ENCODE assay signal across 8 mouse cellular contexts in the genomic region with DNA sequence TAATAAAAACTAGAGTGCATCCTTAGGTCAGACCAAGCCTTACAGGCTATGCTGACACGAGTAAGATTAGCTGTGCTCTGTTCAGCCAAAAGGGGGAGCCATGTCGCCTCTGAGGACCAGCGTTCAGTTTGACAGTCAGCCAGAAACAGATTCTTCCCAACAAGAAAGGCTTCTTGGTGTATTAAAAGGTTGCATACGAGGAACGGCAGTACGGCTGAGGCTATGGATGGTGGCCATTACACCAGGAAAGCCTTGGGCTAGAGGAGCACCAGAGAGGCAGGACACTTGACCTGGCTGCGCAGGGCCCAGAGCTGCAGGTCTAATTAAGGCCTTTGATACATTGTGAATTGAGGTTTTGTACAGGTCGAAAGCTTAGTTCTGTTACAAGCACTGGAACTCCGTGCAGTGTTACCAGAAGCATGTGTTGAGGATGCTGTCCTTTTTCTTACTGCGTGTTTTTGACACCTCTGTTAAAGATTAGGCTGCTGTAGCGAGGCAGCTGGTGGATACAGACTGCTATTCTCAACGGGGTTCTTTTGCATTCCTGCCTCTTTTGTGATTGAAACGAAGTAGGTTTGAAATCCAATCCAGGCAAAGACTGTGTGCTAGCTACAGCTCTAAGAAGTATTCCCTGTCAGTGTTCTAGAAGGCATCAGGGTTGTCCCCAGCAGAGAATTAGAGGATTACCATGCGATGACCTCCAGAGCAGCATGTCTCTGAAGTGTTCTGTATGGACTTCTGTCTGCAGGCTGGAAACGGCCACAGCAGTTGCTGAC. TPM values are rescaled to one million over a fixed set of nuclear protein-coding genes. Genes with fewer than 3 reads are reported as not detected.
DNase-seq lines count a peak whose midpoint lies in the region; ATAC-seq and TF ChIP-seq lines count a peak whose summit lies in the region.

No protein-coding gene starts in this region.

- peak; percentile 84 for ATAC-seq in forebrain, embryonic 13.5 days
- peak; percentile 51 for ATAC-seq in liver, embryonic 16.5 days (ENCODE audit: low read depth)
- ATAC-seq in neural tube, embryonic 13.5 days (ENCODE audit: low read depth): peak; percentile 81
- ATAC-seq in stomach, postnatal 0 days (ENCODE audit: low FRiP score, low TSS enrichment): peak; percentile 70

- H3K4me1 ChIP-seq in forebrain, embryonic 13.5 days: peaks cover 10% of the 10 kb centered on the region
- H3K4me1 ChIP-seq in liver, embryonic 16.5 days (ENCODE audit: control insufficient read depth, low read depth, low read length): peaks cover 29% of the 10 kb centered on the region
- peaks cover 8% of the 10 kb centered on the region for H3K4me1 ChIP-seq in neural tube, embryonic 13.5 days (replicated peaks)
- no peaks in the 10 kb centered on the region for H3K4me1 ChIP-seq in stomach, postnatal 0 days (replicated peaks; ENCODE audit: control insufficient read depth, insufficient read depth)

- intact Hi-C loops in heart, postnatal 10 days (cut with DNase I): loop anchor here (1.0 to 5.0 kb wide), 2 partner anchors 44 to 96 kb away; partner anchors contain the start of gene Fam241a

- TF ChIP-seq CTCF in stomach, postnatal 0 days (IDR thresholded peaks at IDR 0.05; ENCODE audit: low read depth): peak; percentile 96

- H3K4me2 ChIP-seq in forebrain, embryonic 13.5 days: peak overlapping the region; percentile 44
- no peak overlapping the region for H3K4me2 ChIP-seq in liver, embryonic 16.5 days (ENCODE audit: low read depth, low read length)
- peak overlapping the region; percentile 43 for H3K4me2 ChIP-seq in neural tube, embryonic 13.5 days
- peak overlapping the region; percentile 34 for H3K4me2 ChIP-seq in stomach, postnatal 0 days (replicated peaks; ENCODE audit: low read depth)

- no peaks in the 10 kb centered on the region for H3K27me3 ChIP-seq in forebrain, embryonic 13.5 days
- no peaks in the 10 kb centered on the region for H3K27me3 ChIP-seq in liver, embryonic 16.5 days (ENCODE audit: control insufficient read depth, insufficient read depth, low read depth, low read length)
- no peaks in the 10 kb centered on the region for H3K27me3 ChIP-seq in neural tube, embryonic 13.5 days
- H3K27me3 ChIP-seq in stomach, postnatal 0 days (ENCODE audit: control insufficient read depth, insufficient read depth, low read length): no peaks in the 10 kb centered on the region

- DNase-seq in ES-CJ7 (ENCODE audit: low read depth, low spot score): peak; percentile 67
- peak; percentile 52 for DNase-seq in cerebellum, adult 11 months
- DNase-seq in heart, postnatal 10 days: peak; percentile 78 to 87
- DNase-seq in kidney, postnatal 36 days: peak; percentile 77 to 88
- peak; percentile 84 for DNase-seq in stomach, postnatal 0 days (ENCODE audit: low spot score)

- WGBS in forebrain, embryonic 13.5 days: 12% methylated on average over 15 of the region's 15 CpGs
- 39% methylated on average over 15 of the region's 15 CpGs for WGBS in liver, embryonic 16.5 days (ENCODE audit: insufficient replicate concordance)
- 18% methylated on average over 15 of the region's 15 CpGs for WGBS in neural tube, embryonic 13.5 days
- 24% methylated on average over 15 of the region's 15 CpGs for WGBS in stomach, postnatal 0 days

- TF ChIP-seq EP300 in stomach, postnatal 0 days (optimal IDR thresholded peaks at IDR 0.05): no peak

- peak overlapping the region; percentile 73 for H3K27ac ChIP-seq in forebrain, embryonic 13.5 days
- H3K27ac ChIP-seq in liver, embryonic 16.5 days (ENCODE audit: low read length): no peak overlapping the region
- no peak overlapping the region for H3K27ac ChIP-seq in neural tube, embryonic 13.5 days (replicated peaks)
- no peak overlapping the region for H3K27ac ChIP-seq in stomach, postnatal 0 days (replicated peaks)

- no peak overlapping the region for H3K4me3 ChIP-seq in forebrain, embryonic 13.5 days
- no peak overlapping the region for H3K4me3 ChIP-seq in liver, embryonic 16.5 days (ENCODE audit: low read depth, low read length)
- H3K4me3 ChIP-seq in neural tube, embryonic 13.5 days: no peak overlapping the region
- H3K4me3 ChIP-seq in stomach, postnatal 0 days (ENCODE audit: low read depth, low read length): no peak overlapping the region

- H3K9me3 ChIP-seq in forebrain, embryonic 13.5 days (replicated peaks): no peaks in the 10 kb centered on the region
- no peaks in the 10 kb centered on the region for H3K9me3 ChIP-seq in liver, embryonic 16.5 days (replicated peaks; ENCODE audit: control insufficient read depth, low read length)
- H3K9me3 ChIP-seq in neural tube, embryonic 13.5 days: no peaks in the 10 kb centered on the region
- no peaks in the 10 kb centered on the region for H3K9me3 ChIP-seq in stomach, postnatal 0 days (ENCODE audit: control insufficient read depth, low read length)

- H3K9ac ChIP-seq in forebrain, embryonic 13.5 days: no peak overlapping the region
- H3K9ac ChIP-seq in liver, embryonic 16.5 days (ENCODE audit: low read depth, low read length): no peak overlapping the region
- H3K9ac ChIP-seq in neural tube, embryonic 13.5 days: peak overlapping the region; percentile 45
- no peak overlapping the region for H3K9ac ChIP-seq in stomach, postnatal 0 days (ENCODE audit: low read length)

- no peaks in the 10 kb centered on the region for H3K36me3 ChIP-seq in forebrain, embryonic 13.5 days (ENCODE audit: poor library complexity, severe bottlenecking)
- H3K36me3 ChIP-seq in liver, embryonic 16.5 days (ENCODE audit: control insufficient read depth, insufficient read depth): no peaks in the 10 kb centered on the region
- H3K36me3 ChIP-seq in neural tube, embryonic 13.5 days: no peaks in the 10 kb centered on the region
- H3K36me3 ChIP-seq in stomach, postnatal 0 days (ENCODE audit: control insufficient read depth, insufficient read depth, low read length): no peaks in the 10 kb centered on the region

RNA-seq across cellular contexts. Expression of gene Ap1ar, which starts 16.3 kb away (rescaled TPM):
- polyA plus RNA-seq in forebrain, embryonic 13.5 days (2015; fragmentation: Nextera tagmentation; extraction: Ambion mirVana): 62.3 and 73.0 TPM in 2 replicates
- total RNA-seq in heart, postnatal 10 days (2021): 10 to 100 TPM; 18.1 to 18.9 TPM
- 13.1 and 15.4 TPM in 2 replicates for polyA plus RNA-seq in liver, embryonic 16.5 days (2015; fragmentation: Nextera tagmentation; extraction: Ambion mirVana)
- 82.7 and 93.6 TPM in 2 replicates for polyA plus RNA-seq in neural tube, embryonic 13.5 days (2015; fragmentation: Nextera tagmentation; extraction: Ambion mirVana)
- 32.2 and 39.0 TPM in 2 replicates for polyA plus RNA-seq in stomach, postnatal 0 days (2015; fragmentation: Nextera tagmentation; extraction: Ambion mirVana)

RNA-seq across cellular contexts. Expression of gene Fam241a, which starts 42.5 kb away (rescaled TPM):
- polyA plus RNA-seq in forebrain, embryonic 13.5 days (2015; fragmentation: Nextera tagmentation; extraction: Ambion mirVana): 7.4 and 9.5 TPM in 2 replicates
- total RNA-seq in heart, postnatal 10 days (2021): 1 to 10 TPM; 7.8 to 8.3 TPM
- polyA plus RNA-seq in liver, embryonic 16.5 days (2015; fragmentation: Nextera tagmentation; extraction: Ambion mirVana): 30.8 and 32.7 TPM in 2 replicates
- polyA plus RNA-seq in neural tube, embryonic 13.5 days (2015; fragmentation: Nextera tagmentation; extraction: Ambion mirVana): 7.2 and 8.4 TPM in 2 replicates
- polyA plus RNA-seq in stomach, postnatal 0 days (2015; fragmentation: Nextera tagmentation; extraction: Ambion mirVana): 27.3 and 28.8 TPM in 2 replicates
